Mouse (Mus musculus): Measurements from ENCODE around the gene Mcrip1. TPM values are rescaled to one million over a fixed set of nuclear protein-coding genes. Genes with fewer than 3 reads are reported as not detected.

Mcrip1 gene
- polyA plus RNA-seq (2014; fragmentation: Illumina TruSeq; extraction: RNeasy Lipid Tissue Mini Kit (QIAGEN cat#74804); ENCODE audit: low read depth, low replicate concordance): 110 TPM

DNA sequence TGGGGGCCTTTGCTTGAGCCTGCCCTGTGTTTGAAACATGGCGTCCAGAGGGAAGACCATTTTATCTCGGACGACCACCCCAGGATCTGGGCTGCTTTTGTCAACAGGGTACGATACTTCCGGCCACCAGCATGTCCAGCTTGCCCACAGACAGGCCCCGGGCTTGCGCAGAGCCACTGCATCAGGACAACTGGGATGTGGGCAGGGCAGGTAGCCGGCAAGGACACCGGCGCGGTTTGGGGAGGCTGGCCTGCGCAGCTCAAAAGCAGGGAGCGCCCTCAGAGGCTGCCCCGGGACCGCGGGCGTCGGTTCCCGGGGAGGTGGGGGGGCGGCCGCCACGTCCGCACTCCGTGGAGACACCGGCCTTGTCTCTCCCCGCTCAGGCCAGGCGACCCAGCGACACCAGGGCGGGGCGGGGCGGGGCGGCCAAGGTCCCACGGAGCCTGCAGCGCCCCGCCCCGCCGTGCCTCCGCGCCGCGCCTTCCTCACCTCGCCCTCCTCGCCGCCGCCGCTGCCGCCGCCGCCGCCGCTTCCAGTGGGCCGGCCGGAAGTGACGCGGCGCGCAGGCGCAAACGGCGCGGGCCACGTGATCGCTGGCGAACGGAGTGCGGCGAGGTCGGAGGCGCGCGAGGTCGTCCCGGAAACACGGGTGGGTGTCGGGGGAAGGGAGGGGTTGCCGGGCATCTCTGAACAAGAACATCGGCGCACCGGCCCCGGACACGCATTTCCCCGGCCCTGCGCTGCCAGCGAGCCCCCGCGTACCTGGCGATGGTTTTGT, at the start of gene Mcrip1:
Gene Mcrip1, minus strand, starts transcription at position 560 of the 778 bp plus-strand sequence.

DNA sequence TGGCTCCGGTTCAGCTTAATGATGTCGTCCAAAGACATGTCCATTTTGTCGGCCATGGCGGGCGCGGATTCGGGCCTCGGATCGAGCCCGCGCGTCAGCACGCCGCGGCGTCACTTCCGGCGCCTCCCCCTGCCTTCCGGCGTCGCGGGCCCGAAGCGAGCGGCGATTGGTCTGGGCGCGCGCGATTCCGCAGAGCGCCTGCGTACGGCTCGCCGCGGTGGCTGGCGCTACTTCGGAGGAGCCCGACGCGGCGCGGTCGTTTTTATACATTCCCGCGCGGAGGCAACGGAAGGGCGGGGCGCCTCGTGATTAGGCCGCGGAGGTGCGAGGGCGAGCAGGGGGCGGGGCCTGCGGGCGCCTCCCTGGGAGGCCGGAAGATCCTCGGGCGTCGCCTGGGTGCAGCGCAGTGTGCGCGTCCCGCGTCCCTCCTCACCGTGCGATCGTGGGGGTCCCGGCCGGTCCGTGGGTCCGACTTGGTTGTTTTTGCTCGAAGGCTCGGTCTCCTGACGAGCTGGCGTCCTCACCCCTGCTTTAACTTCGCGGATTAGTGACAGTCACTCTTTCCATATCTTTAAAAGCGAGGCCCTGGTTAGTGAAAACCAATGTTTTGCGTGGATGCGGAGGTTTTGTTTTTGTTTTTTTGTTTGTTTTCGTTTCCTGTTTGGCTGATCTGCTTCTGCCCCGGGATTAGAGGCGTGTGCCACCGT, 48.9 kb upstream of the Mcrip1 start, which contains the start of the genes Alyref and Anapc11:
Gene Alyref, minus strand, starts transcription at position 83 of the 707 bp plus-strand sequence.
Gene Anapc11, plus strand, starts transcription at position 139 of the 707 bp plus-strand sequence.

DNA sequence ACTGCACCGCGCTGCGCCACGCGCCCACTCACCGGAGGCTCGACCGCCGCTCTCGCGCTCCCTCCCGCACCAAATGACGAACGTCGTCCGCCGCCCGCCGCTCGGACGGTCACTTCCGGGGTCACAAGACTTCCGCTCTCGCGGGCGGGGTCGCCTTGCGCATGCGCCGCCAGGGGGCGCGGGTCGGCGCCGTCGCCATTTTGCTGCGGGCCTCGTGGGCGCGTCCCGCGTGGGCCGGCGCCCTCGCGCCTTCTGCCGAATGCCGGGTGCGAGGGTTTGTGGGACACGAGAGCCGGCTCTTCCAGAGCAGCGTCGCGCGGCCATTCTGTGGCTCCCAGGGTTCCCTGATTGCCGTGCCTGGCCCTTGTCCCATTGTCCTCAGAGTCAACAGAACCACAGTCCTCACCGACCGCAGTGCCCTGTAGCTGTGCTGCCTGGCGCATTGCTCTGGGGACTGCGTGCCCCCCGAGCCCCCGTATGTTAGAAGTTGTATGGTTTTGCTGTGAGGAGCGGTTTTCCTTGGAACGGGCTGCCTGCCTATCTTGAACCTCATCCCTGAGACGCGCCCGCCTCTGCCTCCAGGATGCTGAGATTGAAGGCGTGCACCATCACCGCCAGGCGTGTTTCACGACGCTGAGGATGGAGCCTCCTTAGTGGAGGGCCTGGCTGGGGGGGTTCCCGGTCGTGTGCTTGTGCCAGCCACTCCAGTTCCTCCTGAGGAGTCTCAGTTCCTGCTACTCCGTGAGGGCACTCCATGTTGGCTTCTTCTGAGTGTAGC, 32.2 kb upstream of the Mcrip1 start, which contains the start of gene Arhgdia:
Gene Arhgdia, minus strand, starts transcription at position 135 of the 778 bp plus-strand sequence.

DNA sequence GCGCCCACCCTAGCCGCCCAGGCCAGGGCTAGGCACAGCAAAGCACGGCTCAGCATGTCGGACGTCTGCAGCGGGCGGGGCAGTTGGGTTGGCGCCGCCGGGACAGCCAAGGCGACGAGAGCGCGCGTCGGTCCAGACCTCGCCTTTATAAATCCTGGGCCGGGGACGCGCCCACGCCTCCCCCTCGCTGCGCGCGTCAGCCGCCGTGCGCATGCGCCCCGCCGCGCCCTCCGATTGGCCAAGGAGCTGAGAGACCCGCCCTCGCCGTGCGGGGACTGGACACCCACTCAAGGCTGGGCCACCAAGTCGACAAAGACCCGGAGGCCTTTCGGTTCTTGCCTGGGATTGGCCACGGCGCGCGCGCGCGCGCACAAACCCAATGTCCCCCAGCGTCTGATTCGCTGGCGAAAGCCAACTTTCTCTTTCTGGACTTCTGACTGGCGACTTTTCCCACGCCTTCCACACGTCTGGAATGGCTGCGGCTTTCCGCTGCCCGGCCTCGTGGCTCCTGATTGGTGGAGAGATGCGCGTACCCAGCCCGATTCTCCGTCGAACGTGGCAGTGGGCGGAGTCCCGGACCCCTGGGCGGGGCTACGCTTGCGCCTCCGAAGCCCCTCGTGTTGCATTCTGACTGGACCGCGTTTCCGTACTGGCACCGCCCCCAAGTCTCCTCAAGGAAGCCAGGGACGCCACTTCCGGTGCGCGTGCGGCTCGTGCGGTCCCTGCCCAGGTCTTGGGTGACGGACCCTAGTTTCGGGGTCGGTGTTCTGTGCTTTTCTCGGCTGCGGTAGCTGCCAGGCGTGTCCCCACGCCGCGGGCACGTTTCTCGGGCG, 23.4 kb upstream of the Mcrip1 start, which contains the start of gene P4hb:
Gene P4hb, minus strand, starts transcription at position 502 of the 833 bp plus-strand sequence.

DNA sequence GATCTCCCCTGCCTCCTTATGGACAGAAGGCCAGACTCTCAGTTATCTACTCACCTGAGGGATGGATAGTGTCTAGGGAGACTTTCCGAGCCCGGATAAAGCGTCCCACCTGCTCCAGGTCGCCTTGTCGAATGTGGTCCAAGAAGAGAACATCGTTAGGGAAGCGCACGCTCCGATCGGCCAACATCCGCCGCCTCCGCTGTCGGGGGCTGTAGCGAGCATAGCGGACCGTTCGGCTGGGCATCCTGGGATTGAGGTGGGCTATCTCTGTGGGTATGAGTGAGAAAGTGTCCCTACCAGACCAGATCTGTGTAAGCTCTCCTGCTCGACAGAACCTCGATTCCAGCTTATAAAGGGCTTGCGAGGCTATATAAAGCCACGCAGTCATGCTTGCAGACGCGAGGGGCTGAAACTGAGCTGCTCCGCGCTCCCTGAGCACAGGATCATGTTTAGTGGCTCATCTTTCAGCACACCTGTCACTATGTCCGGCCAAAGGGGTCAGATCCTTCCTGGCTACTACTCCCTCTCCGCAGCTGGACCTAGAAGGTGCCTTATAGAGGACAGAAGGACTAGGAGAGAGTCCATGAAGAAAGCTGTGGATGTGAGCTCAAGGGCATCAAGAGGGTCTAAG, 1.4 kb upstream of the Mcrip1 start, which contains the start of gene Ppp1r27:
Gene Ppp1r27, minus strand, starts transcription at position 323 of the 631 bp plus-strand sequence.

DNA sequence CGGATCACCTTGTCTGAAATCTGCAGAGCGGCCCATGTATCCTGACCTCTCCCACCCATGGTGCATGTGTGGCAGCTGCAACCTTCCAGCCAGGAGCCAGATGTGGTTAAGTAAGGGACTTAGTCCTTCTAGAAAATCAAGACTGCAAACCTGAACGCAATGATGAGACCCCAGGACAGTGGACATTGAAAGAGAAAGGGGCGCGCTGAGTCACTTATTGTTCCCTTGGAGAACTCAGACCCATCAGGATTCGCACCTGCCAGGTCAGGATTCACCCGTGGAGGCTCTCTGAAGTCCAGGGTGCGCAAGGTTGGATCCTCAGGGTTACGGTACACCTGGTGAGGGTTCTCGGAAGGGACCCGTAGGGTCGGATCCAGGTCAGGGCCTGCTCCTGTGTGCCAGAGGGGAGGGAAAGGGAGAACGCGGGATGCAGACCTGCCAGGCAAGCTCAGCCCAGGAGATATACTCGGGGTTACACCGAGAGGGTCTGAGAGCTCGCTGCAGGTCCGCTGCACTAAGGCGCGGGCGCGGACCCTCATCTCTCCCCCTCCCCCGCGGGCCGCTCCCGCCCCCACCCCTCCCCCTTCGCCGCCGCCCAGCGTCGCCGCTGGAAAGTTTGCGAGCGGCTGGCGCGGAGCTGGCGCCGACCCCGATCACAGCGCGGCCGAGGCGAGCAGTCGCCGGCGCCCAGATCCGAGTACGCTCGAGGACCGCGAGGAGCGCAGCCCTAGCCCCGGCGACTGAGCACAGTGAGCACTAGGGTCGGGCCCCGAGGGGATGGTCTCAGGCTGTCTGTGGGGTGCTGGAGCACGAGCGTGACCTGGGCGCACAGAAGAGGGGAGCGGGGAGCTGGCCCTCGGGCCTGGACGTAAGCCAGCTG, 19.2 kb downstream of the Mcrip1 start, which contains the start of gene Gcgr:
Gene Gcgr, plus strand, starts transcription at position 615 of the 880 bp plus-strand sequence.

Other genes with a start within 250 kb of the Mcrip1 start
- gene Actg1, start 201.2 kb downstream of the Mcrip1 start, polyA plus RNA-seq (2014; fragmentation: Illumina TruSeq; extraction: RNeasy Lipid Tissue Mini Kit (QIAGEN cat#74804); ENCODE audit: low read depth, low replicate concordance): 1,201 TPM
- 0.92 TPM for gene Fscn2, start 188.2 kb downstream of the Mcrip1 start, polyA plus RNA-seq (2014; fragmentation: Illumina TruSeq; extraction: RNeasy Lipid Tissue Mini Kit (QIAGEN cat#74804); ENCODE audit: low read depth, low replicate concordance)
- gene Faap100, start 171.0 kb downstream of the Mcrip1 start, polyA plus RNA-seq (2014; fragmentation: Illumina TruSeq; extraction: RNeasy Lipid Tissue Mini Kit (QIAGEN cat#74804); ENCODE audit: low read depth, low replicate concordance): 9.8 TPM
- 50.3 TPM for gene Nploc4, start 112.0 kb downstream of the Mcrip1 start, polyA plus RNA-seq (2014; fragmentation: Illumina TruSeq; extraction: RNeasy Lipid Tissue Mini Kit (QIAGEN cat#74804); ENCODE audit: low read depth, low replicate concordance)
- gene Tspan10, start 107.1 kb downstream of the Mcrip1 start, polyA plus RNA-seq (2014; fragmentation: Illumina TruSeq; extraction: RNeasy Lipid Tissue Mini Kit (QIAGEN cat#74804); ENCODE audit: low read depth, low replicate concordance): not detected
- gene Pde6g, start 96.2 kb downstream of the Mcrip1 start, polyA plus RNA-seq (2014; fragmentation: Illumina TruSeq; extraction: RNeasy Lipid Tissue Mini Kit (QIAGEN cat#74804); ENCODE audit: low read depth, low replicate concordance): 0.65 TPM
- gene Oxld1, start 91.7 kb downstream of the Mcrip1 start, polyA plus RNA-seq (2014; fragmentation: Illumina TruSeq; extraction: RNeasy Lipid Tissue Mini Kit (QIAGEN cat#74804); ENCODE audit: low read depth, low replicate concordance): 20.5 TPM
- gene Ccdc137, start 91.6 kb downstream of the Mcrip1 start, polyA plus RNA-seq (2014; fragmentation: Illumina TruSeq; extraction: RNeasy Lipid Tissue Mini Kit (QIAGEN cat#74804); ENCODE audit: low read depth, low replicate concordance): 18.3 TPM
- 23.1 TPM for gene Arl16, start 82.1 kb downstream of the Mcrip1 start, polyA plus RNA-seq (2014; fragmentation: Illumina TruSeq; extraction: RNeasy Lipid Tissue Mini Kit (QIAGEN cat#74804); ENCODE audit: low read depth, low replicate concordance)
- 58.6 TPM for gene Mrpl12, start 65.1 kb downstream of the Mcrip1 start, polyA plus RNA-seq (2014; fragmentation: Illumina TruSeq; extraction: RNeasy Lipid Tissue Mini Kit (QIAGEN cat#74804); ENCODE audit: low read depth, low replicate concordance)
- gene Slc25a10, start 57.9 kb downstream of the Mcrip1 start, polyA plus RNA-seq (2014; fragmentation: Illumina TruSeq; extraction: RNeasy Lipid Tissue Mini Kit (QIAGEN cat#74804); ENCODE audit: low read depth, low replicate concordance): 127 TPM
- 0.86 TPM for gene Gcgr, start 19.0 kb downstream of the Mcrip1 start, polyA plus RNA-seq (2014; fragmentation: Illumina TruSeq; extraction: RNeasy Lipid Tissue Mini Kit (QIAGEN cat#74804); ENCODE audit: low read depth, low replicate concordance)
- not detected for gene Ppp1r27, start 1.4 kb upstream of the Mcrip1 start, polyA plus RNA-seq (2014; fragmentation: Illumina TruSeq; extraction: RNeasy Lipid Tissue Mini Kit (QIAGEN cat#74804); ENCODE audit: low read depth, low replicate concordance)
- 519 TPM for gene P4hb, start 23.5 kb upstream of the Mcrip1 start, polyA plus RNA-seq (2014; fragmentation: Illumina TruSeq; extraction: RNeasy Lipid Tissue Mini Kit (QIAGEN cat#74804); ENCODE audit: low read depth, low replicate concordance)
- 356 TPM for gene Arhgdia, start 31.9 kb upstream of the Mcrip1 start, polyA plus RNA-seq (2014; fragmentation: Illumina TruSeq; extraction: RNeasy Lipid Tissue Mini Kit (QIAGEN cat#74804); ENCODE audit: low read depth, low replicate concordance)
- 39.4 TPM for gene Alyref, start 48.6 kb upstream of the Mcrip1 start, polyA plus RNA-seq (2014; fragmentation: Illumina TruSeq; extraction: RNeasy Lipid Tissue Mini Kit (QIAGEN cat#74804); ENCODE audit: low read depth, low replicate concordance)
- gene Anapc11, start 48.7 kb upstream of the Mcrip1 start, polyA plus RNA-seq (2014; fragmentation: Illumina TruSeq; extraction: RNeasy Lipid Tissue Mini Kit (QIAGEN cat#74804); ENCODE audit: low read depth, low replicate concordance): 47.3 TPM
- gene Npb, start 58.8 kb upstream of the Mcrip1 start, polyA plus RNA-seq (2014; fragmentation: Illumina TruSeq; extraction: RNeasy Lipid Tissue Mini Kit (QIAGEN cat#74804); ENCODE audit: low read depth, low replicate concordance): not detected
- gene Pcyt2, start 68.2 kb upstream of the Mcrip1 start, polyA plus RNA-seq (2014; fragmentation: Illumina TruSeq; extraction: RNeasy Lipid Tissue Mini Kit (QIAGEN cat#74804); ENCODE audit: low read depth, low replicate concordance): 83.9 TPM
- 40.4 TPM for gene Sirt7, start 75.5 kb upstream of the Mcrip1 start, polyA plus RNA-seq (2014; fragmentation: Illumina TruSeq; extraction: RNeasy Lipid Tissue Mini Kit (QIAGEN cat#74804); ENCODE audit: low read depth, low replicate concordance)
- 66.7 TPM for gene Mafg, start 83.9 kb upstream of the Mcrip1 start, polyA plus RNA-seq (2014; fragmentation: Illumina TruSeq; extraction: RNeasy Lipid Tissue Mini Kit (QIAGEN cat#74804); ENCODE audit: low read depth, low replicate concordance)
- 4.0 TPM for gene Pycr1, start 94.0 kb upstream of the Mcrip1 start, polyA plus RNA-seq (2014; fragmentation: Illumina TruSeq; extraction: RNeasy Lipid Tissue Mini Kit (QIAGEN cat#74804); ENCODE audit: low read depth, low replicate concordance)
- not detected for gene Myadml2, start 98.4 kb upstream of the Mcrip1 start, polyA plus RNA-seq (2014; fragmentation: Illumina TruSeq; extraction: RNeasy Lipid Tissue Mini Kit (QIAGEN cat#74804); ENCODE audit: low read depth, low replicate concordance)
- gene Notum, start 111.4 kb upstream of the Mcrip1 start, polyA plus RNA-seq (2014; fragmentation: Illumina TruSeq; extraction: RNeasy Lipid Tissue Mini Kit (QIAGEN cat#74804); ENCODE audit: low read depth, low replicate concordance): 4.7 TPM
- 76.1 TPM for gene Aspscr1, start 123.2 kb upstream of the Mcrip1 start, polyA plus RNA-seq (2014; fragmentation: Illumina TruSeq; extraction: RNeasy Lipid Tissue Mini Kit (QIAGEN cat#74804); ENCODE audit: low read depth, low replicate concordance)
- gene Cenpx, start 164.0 kb upstream of the Mcrip1 start, polyA plus RNA-seq (2014; fragmentation: Illumina TruSeq; extraction: RNeasy Lipid Tissue Mini Kit (QIAGEN cat#74804); ENCODE audit: low read depth, low replicate concordance): 91.5 TPM
- gene Lrrc45, start 164.2 kb upstream of the Mcrip1 start, polyA plus RNA-seq (2014; fragmentation: Illumina TruSeq; extraction: RNeasy Lipid Tissue Mini Kit (QIAGEN cat#74804); ENCODE audit: low read depth, low replicate concordance): 40.3 TPM
- gene Rac3, start 171.7 kb upstream of the Mcrip1 start, polyA plus RNA-seq (2014; fragmentation: Illumina TruSeq; extraction: RNeasy Lipid Tissue Mini Kit (QIAGEN cat#74804); ENCODE audit: low read depth, low replicate concordance): 11.5 TPM
- gene Dcxr, start 177.6 kb upstream of the Mcrip1 start, polyA plus RNA-seq (2014; fragmentation: Illumina TruSeq; extraction: RNeasy Lipid Tissue Mini Kit (QIAGEN cat#74804); ENCODE audit: low read depth, low replicate concordance): 102 TPM
- 65.7 TPM for gene Cbr2, start 182.4 kb upstream of the Mcrip1 start, polyA plus RNA-seq (2014; fragmentation: Illumina TruSeq; extraction: RNeasy Lipid Tissue Mini Kit (QIAGEN cat#74804); ENCODE audit: low read depth, low replicate concordance)
- gene Hmga1b, start 213.1 kb upstream of the Mcrip1 start, polyA plus RNA-seq (2014; fragmentation: Illumina TruSeq; extraction: RNeasy Lipid Tissue Mini Kit (QIAGEN cat#74804); ENCODE audit: low read depth, low replicate concordance): 114 TPM
- 25.6 TPM for gene Rfng, start 234.5 kb upstream of the Mcrip1 start, polyA plus RNA-seq (2014; fragmentation: Illumina TruSeq; extraction: RNeasy Lipid Tissue Mini Kit (QIAGEN cat#74804); ENCODE audit: low read depth, low replicate concordance)
- gene Gps1, start 234.5 kb upstream of the Mcrip1 start, polyA plus RNA-seq (2014; fragmentation: Illumina TruSeq; extraction: RNeasy Lipid Tissue Mini Kit (QIAGEN cat#74804); ENCODE audit: low read depth, low replicate concordance): 114 TPM
- 30.9 TPM for gene Dus1l, start 246.7 kb upstream of the Mcrip1 start, polyA plus RNA-seq (2014; fragmentation: Illumina TruSeq; extraction: RNeasy Lipid Tissue Mini Kit (QIAGEN cat#74804); ENCODE audit: low read depth, low replicate concordance)

Measured in adipose tissue, adult 10 weeks (tissue).